Mouse (Mus musculus) ES-Bruce4 (cell line): ENCODE data around the gene Wdr5.

Source experiments
- CTCF ChIP-seq: IDR thresholded peaks from one replicate; pipeline ENCODE4 v1.8.1; 2011; ENCODE audit warnings: low read depth, low read length
- EP300 ChIP-seq: IDR thresholded peaks from 2 replicates; pipeline ENCODE4 v1.6.1; 2011; ENCODE audit warnings: low read depth, low read length; ENCODE audit not compliant: insufficient read depth
- POLR2A ChIP-seq: IDR thresholded peaks from one replicate; pipeline ENCODE4 v1.8.1; 2011; ENCODE audit warnings: low read length; ENCODE audit not compliant: insufficient read depth

GRCm38 (mm10) chr2:27584546-27584945 is 69.6 kb downstream of the Wdr5 start:
- TF ChIP-seq EP300 (no peak), CTCF (no peak), POLR2A (no peak)
